Comparison of ENCODE assay signal across 12 mouse cellular contexts in genomic region chr2:7113738-7114137, GRCm38 (mm10).
"Had no signal": no experiment of that assay in that cellular context is flagged by ENCODE, and none has a peak within 500 bp of the region (broad histone marks: within the 10 kb centered on the region; RNA-seq: fewer than 3 reads in every experiment).

No protein-coding gene starts in this region.

- H3K4me3 ChIP-seq: limb, embryonic 15.5 days; liver, embryonic 12.5 days; megakaryocyte, embryonic 14.5 days; midbrain, embryonic 15.5 days; neural tube, embryonic 12.5 days had no signal

- ATAC-seq: intestine, postnatal 0 days; liver, embryonic 12.5 days; midbrain, embryonic 15.5 days had no signal

- H3K4me1 ChIP-seq: limb, embryonic 15.5 days; liver, embryonic 12.5 days; megakaryocyte, embryonic 14.5 days had no signal

- H3K27ac ChIP-seq: limb, embryonic 15.5 days; liver, embryonic 12.5 days; macrophage; midbrain, embryonic 15.5 days; neural tube, embryonic 12.5 days had no signal

- H3K36me3 ChIP-seq: limb, embryonic 15.5 days; liver, embryonic 12.5 days; midbrain, embryonic 15.5 days; neural tube, embryonic 12.5 days had no signal

- DNase-seq: kidney, adult 8-10 months; kidney, postnatal 25 days; spleen, adult 18-20 months; thymus, adult 18-20 months; thymus, postnatal 14 days had no signal

- H3K9ac ChIP-seq: limb, embryonic 15.5 days; liver, embryonic 12.5 days; midbrain, embryonic 15.5 days; neural tube, embryonic 12.5 days had no signal

- H3K9me3 ChIP-seq: limb, embryonic 15.5 days; liver, embryonic 12.5 days; megakaryocyte, embryonic 14.5 days; midbrain, embryonic 15.5 days; neural tube, embryonic 12.5 days had no signal

- H3K27me3 ChIP-seq: limb, embryonic 15.5 days; liver, embryonic 12.5 days; megakaryocyte, embryonic 14.5 days; midbrain, embryonic 15.5 days; neural tube, embryonic 12.5 days had no signal

- H3K4me2 ChIP-seq: limb, embryonic 15.5 days; liver, embryonic 12.5 days; midbrain, embryonic 15.5 days; neural tube, embryonic 12.5 days had no signal
